Mouse (Mus musculus) kidney, embryonic 15.5 days (tissue): ENCODE measurements at regions not wholly inside any gene's neighbourhood (a gene's known extent, or its start where the extent isn't known, plus 50 kb on each side); places are given as distances from the start of the nearest gene placed in this dataset.

Experiments
- ATAC-seq: fragments of 200-750 bp; cut with Nextera tagmentation; replicated peaks from 2 replicates; pipeline ENCODE4 v1.8.0; 2017; ENCODE audit warnings: moderate TSS enrichment; ENCODE audit not compliant: low FRiP score
- H3K27ac ChIP-seq: fragments of 300-500 bp; sonication (generic); 2 replicates; pipeline ENCODE4 v1.5.1; 2015; ENCODE audit warnings: mild to moderate bottlenecking, inconsistent platforms
- H3K27me3 ChIP-seq: fragments of 300-500 bp; sonication (generic); 2 replicates; pipeline ENCODE4 v1.6.1; 2015; ENCODE audit warnings: inconsistent platforms
- H3K36me3 ChIP-seq: fragments of 300-500 bp; sonication (generic); 2 replicates; pipeline ENCODE4 v1.6.1; 2015; ENCODE audit warnings: inconsistent platforms
- H3K4me1 ChIP-seq: fragments of 300-500 bp; sonication (generic); 2 replicates; pipeline ENCODE4 v1.6.1; 2015; ENCODE audit warnings: inconsistent platforms
- H3K4me2 ChIP-seq: fragments of 300-500 bp; sonication (generic); 2 replicates; pipeline ENCODE4 v1.6.1; 2015; ENCODE audit warnings: moderate library complexity, mild to moderate bottlenecking, inconsistent platforms
- H3K4me3 ChIP-seq: fragments of 300-500 bp; sonication (generic); replicated peaks from 2 replicates; pipeline ENCODE4 v1.5.1; 2015; ENCODE audit warnings: mild to moderate bottlenecking, inconsistent platforms
- H3K9ac ChIP-seq: fragments of 300-500 bp; sonication (generic); 2 replicates; pipeline ENCODE4 v1.6.1; 2015; ENCODE audit warnings: mild to moderate bottlenecking, inconsistent platforms
- H3K9me3 ChIP-seq: fragments of 300-500 bp; sonication (generic); replicated peaks from 2 replicates; pipeline ENCODE4 v1.6.1; 2016; ENCODE audit warnings: inconsistent platforms
- WGBS: fragments of 180-500 bp; shearing (Covaris S2); methylation state at CpG from one replicate; pipeline ENCODE4 v1.1.7; 2015; ENCODE audit warnings: mixed read lengths; 5-methylcytosine and 5-hydroxymethylcytosine counted together

DNA sequence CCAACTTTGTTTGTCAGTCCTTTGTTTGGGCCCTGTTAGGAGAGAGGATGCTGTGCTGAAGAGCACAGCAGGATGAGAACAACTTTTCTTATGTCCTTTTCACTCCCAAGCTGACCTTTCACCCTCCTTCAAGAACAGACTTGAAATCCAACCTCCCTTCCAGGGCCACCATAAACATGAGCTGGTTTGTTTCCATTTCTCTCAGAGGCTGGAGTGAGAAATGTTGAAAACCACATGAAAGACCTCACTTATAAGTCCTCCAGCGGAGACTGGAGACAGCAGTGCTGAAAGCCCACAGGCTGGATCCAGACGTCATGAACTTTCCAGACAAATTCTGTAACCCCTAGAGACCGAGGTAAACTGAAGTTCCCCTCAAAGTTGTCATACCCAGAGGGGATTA is 761.3 kb downstream of the Flrt2 start:
- H3K27ac ChIP-seq, result peak overlapping the region; percentile 37; the same call in 1 of the 2 replicates
- no peaks in the 10 kb centered on the region for H3K4me1 ChIP-seq
- WGBS, result 14% methylated on average over 3 of the region's 3 CpGs
- peak; percentile 62; the same call in 1 of the 2 replicates for ATAC-seq
- H3K4me3 ChIP-seq, result no peak overlapping the region
- H3K9ac ChIP-seq, result no peak overlapping the region
- no peaks in the 10 kb centered on the region for H3K9me3 ChIP-seq
- no peak overlapping the region for H3K4me2 ChIP-seq
- no peaks in the 10 kb centered on the region for H3K36me3 ChIP-seq
- H3K27me3 ChIP-seq, result no peaks in the 10 kb centered on the region

GRCm38 (mm10) chr12:96476344-96476743 is 784.3 kb downstream of the Flrt2 start:
- Histone ChIP-seq H3K36me3 (no peaks in the 10 kb centered on the region), H3K4me1 (no peaks in the 10 kb centered on the region), H3K4me3 (no peak overlapping the region), H3K27me3 (no peaks in the 10 kb centered on the region), H3K27ac (no peak overlapping the region), H3K9ac (no peak overlapping the region), H3K9me3 (no peaks in the 10 kb centered on the region), H3K4me2 (no peak overlapping the region)
- ATAC-seq, result no peak
- WGBS, result 50% methylated on average over 3 of the region's 3 CpGs

DNA sequence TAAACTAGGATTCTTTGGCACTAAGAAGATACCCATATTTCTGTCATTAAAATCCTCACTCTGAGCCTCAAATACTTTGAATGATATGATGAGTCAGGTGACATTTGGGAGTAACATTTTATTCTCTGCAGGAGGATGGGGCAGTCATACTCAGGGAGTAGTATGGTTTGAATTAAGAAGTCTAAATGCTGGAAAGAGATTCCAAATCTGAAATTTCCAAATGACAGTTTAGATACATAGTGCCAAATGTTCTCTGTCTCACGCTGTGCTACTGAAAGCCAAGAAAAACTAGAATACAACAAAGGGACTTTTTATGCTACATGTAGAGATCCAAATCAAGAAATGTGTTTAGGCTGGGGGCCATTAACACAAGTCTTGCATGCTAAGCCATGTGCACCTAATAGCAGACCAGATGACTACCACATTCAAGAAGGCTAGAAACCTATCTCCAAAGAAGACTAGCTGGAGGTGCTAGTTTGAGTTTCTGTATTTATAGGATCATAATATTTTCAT is 796.5 kb downstream of the Flrt2 start:
- H3K27ac ChIP-seq, result no peak overlapping the region
- no peak overlapping the region for H3K4me2 ChIP-seq
- H3K4me1 ChIP-seq, result no peaks in the 10 kb centered on the region
- no peaks in the 10 kb centered on the region for H3K27me3 ChIP-seq
- no peak overlapping the region for H3K4me3 ChIP-seq
- 70% methylated on average over 1 of the region's 1 CpGs for WGBS
- H3K36me3 ChIP-seq, result no peaks in the 10 kb centered on the region
- H3K9ac ChIP-seq, result no peak overlapping the region
- no peak for ATAC-seq
- no peaks in the 10 kb centered on the region for H3K9me3 ChIP-seq

- no peaks in the 10 kb centered on the region for H3K4me1 ChIP-seq
- no peaks in the 10 kb centered on the region for H3K36me3 ChIP-seq
- H3K27me3 ChIP-seq, result no peaks in the 10 kb centered on the region
- H3K4me3 ChIP-seq, result no peak overlapping the region
- H3K9ac ChIP-seq, result no peak overlapping the region
- no peaks in the 10 kb centered on the region for H3K9me3 ChIP-seq
- no peak overlapping the region for H3K27ac ChIP-seq
- peak; percentile 91 for ATAC-seq
- WGBS, result 44% methylated on average over 1 of the region's 1 CpGs
- H3K4me2 ChIP-seq, result no peak overlapping the region
These were observed 817.6 kb downstream of the Flrt2 start for GRCm38 (mm10) chr12:96509658-96510057.

GRCm38 (mm10) chr12:96558824-96559223 is 866.8 kb downstream of the Flrt2 start:
- Histone ChIP-seq H3K4me3 (no peak overlapping the region), H3K4me2 (no peak overlapping the region), H3K9me3 (no peaks in the 10 kb centered on the region), H3K36me3 (no peaks in the 10 kb centered on the region), H3K27me3 (no peaks in the 10 kb centered on the region), H3K9ac (no peak overlapping the region), H3K4me1 (no peaks in the 10 kb centered on the region), H3K27ac (no peak overlapping the region)
- no peak for ATAC-seq
- WGBS, result 81% methylated on average over 1 of the region's 1 CpGs

- Histone ChIP-seq H3K4me2 (no peak overlapping the region), H3K9ac (no peak overlapping the region), H3K4me3 (no peak overlapping the region), H3K9me3 (no peaks in the 10 kb centered on the region), H3K4me1 (no peaks in the 10 kb centered on the region), H3K36me3 (no peaks in the 10 kb centered on the region), H3K27ac (no peak overlapping the region), H3K27me3 (no peaks in the 10 kb centered on the region)
- 39% methylated on average over 3 of the region's 3 CpGs for WGBS
- no peak; the same call in 1 of the 2 replicates for ATAC-seq
These were observed 902.8 kb downstream of the Flrt2 start for GRCm38 (mm10) chr12:96594845-96595244.

DNA sequence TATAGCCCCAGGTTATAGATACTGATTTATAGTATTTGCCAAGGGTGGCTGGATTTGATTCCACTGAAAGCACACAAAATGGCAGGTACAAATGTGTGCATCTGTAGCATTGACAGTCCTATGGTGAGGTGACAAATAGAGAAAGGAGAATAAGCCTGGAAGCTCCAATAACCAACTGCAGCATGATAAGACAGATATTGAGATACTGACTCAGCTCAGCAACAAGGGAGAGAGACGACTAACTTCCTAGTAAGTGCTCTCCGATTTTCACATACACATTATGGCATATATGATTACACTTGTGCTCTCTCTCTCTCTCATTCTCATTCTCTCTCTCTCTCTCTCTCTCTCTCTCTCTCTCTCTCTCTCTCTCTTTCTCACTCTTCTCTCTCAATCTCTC is 923.1 kb downstream of the Flrt2 start:
- H3K4me1 ChIP-seq, result no peaks in the 10 kb centered on the region
- H3K27me3 ChIP-seq, result no peaks in the 10 kb centered on the region
- 72% methylated on average over 2 of the region's 2 CpGs for WGBS
- no peak overlapping the region for H3K4me3 ChIP-seq
- H3K9me3 ChIP-seq, result no peaks in the 10 kb centered on the region
- no peak overlapping the region for H3K27ac ChIP-seq
- no peak overlapping the region for H3K4me2 ChIP-seq
- H3K9ac ChIP-seq, result no peak overlapping the region
- no peaks in the 10 kb centered on the region for H3K36me3 ChIP-seq
- no peak for ATAC-seq

DNA sequence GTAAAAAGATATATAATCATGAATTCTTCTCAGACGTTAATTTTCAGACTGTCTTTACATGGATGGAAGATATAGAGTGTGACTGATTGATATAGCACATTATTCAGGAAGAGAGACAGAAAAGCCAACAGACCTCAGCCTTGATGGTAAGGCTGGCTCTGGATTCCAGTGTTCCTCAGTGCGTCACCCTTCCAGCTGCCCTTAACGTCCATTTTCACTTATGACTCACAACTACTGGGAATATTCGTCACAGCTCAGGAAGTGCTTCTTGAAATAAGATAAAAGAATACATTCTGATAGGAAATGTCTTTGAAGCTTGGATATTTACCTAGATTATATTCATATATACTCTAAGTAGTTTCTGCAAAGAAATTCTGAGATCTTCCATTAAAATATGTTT is 923.8 kb downstream of the Flrt2 start:
- H3K4me3 ChIP-seq, result no peak overlapping the region
- no peaks in the 10 kb centered on the region for H3K9me3 ChIP-seq
- H3K9ac ChIP-seq, result no peak overlapping the region
- no peaks in the 10 kb centered on the region for H3K4me1 ChIP-seq
- H3K27ac ChIP-seq, result no peak overlapping the region
- H3K36me3 ChIP-seq, result no peaks in the 10 kb centered on the region
- no peaks in the 10 kb centered on the region for H3K27me3 ChIP-seq
- 74% methylated on average over 4 of the region's 4 CpGs for WGBS
- no peak overlapping the region for H3K4me2 ChIP-seq
- ATAC-seq, result no peak

GRCm38 (mm10) chr12:96617226-96617625 is 925.2 kb downstream of the Flrt2 start:
- Histone ChIP-seq H3K9ac (no peak overlapping the region), H3K4me2 (no peak overlapping the region), H3K27me3 (no peaks in the 10 kb centered on the region), H3K4me3 (no peak overlapping the region), H3K9me3 (no peaks in the 10 kb centered on the region), H3K4me1 (no peaks in the 10 kb centered on the region), H3K27ac (no peak overlapping the region), H3K36me3 (no peaks in the 10 kb centered on the region)
- WGBS, result 96% methylated on average over 2 of the region's 2 CpGs
- no peak for ATAC-seq
